Mouse (Mus musculus) ES-E14 (cell line): Measurements from ENCODE around the gene Nxn. TPM values are rescaled to one million over a fixed set of nuclear protein-coding genes. Genes with fewer than 3 reads are reported as not detected.

Experiments
- DNase-seq: peaks from one replicate; pipeline ENCODE4 v3.0.0-alpha.2; 2013; ENCODE audit warnings: low read depth, low spot score
- H3K27ac ChIP-seq: 2 replicates; pipeline ENCODE4 v1.5.1; 2012; ENCODE audit warnings: low read depth, mild to moderate bottlenecking, low read length, moderate library complexity, mixed read lengths; ENCODE audit not compliant: poor library complexity, insufficient read depth, severe bottlenecking
- H3K36me3 ChIP-seq: 2 replicates; pipeline ENCODE4 v1.6.1; 2012; ENCODE audit warnings: mild to moderate bottlenecking, low read length, moderate library complexity, mixed read lengths; ENCODE audit not compliant: control insufficient read depth, poor library complexity, insufficient read depth, severe bottlenecking
- H3K4me1 ChIP-seq, 2 experiments: fragments of 150-350 bp in 1 of 2; sonication (generic) in 1 of 2; 2 replicates each; pipeline ENCODE4 v1.6.1; 2012; ENCODE audit warnings: low read length in 2 of 2, mild to moderate bottlenecking in 1 of 2, mixed read lengths in 1 of 2; ENCODE audit not compliant: control insufficient read depth in 2 of 2, insufficient read depth in 2 of 2, poor library complexity in 1 of 2
- H3K4me3 ChIP-seq, 2 experiments: fragments of 150-350 bp in 1 of 2; sonication (generic) in 1 of 2; 2 replicates each; pipeline ENCODE4 v1.5.1; 2012; ENCODE audit warnings: low read length in 2 of 2, low read depth in 1 of 2, mild to moderate bottlenecking in 1 of 2, mixed read lengths in 1 of 2; ENCODE audit not compliant: insufficient read depth in 1 of 2, poor library complexity in 1 of 2, severe bottlenecking in 1 of 2
- H3K9ac ChIP-seq: 2 replicates; pipeline ENCODE4 v1.6.1; 2012; ENCODE audit warnings: low read depth, mild to moderate bottlenecking, low read length, mixed read lengths; ENCODE audit not compliant: poor library complexity, insufficient read depth, severe bottlenecking
- H3K9me3 ChIP-seq: fragments of 150-350 bp; sonication (generic); 2 replicates; pipeline ENCODE4 v1.6.1; 2012; ENCODE audit warnings: low read depth, mild to moderate bottlenecking, low read length; ENCODE audit not compliant: control insufficient read depth, insufficient read depth
- CHD2 ChIP-seq: IDR thresholded peaks from 2 replicates; pipeline ENCODE4 v1.6.1; 2014; ENCODE audit warnings: mild to moderate bottlenecking, low read depth, low read length, inconsistent platforms
- HCFC1 ChIP-seq: IDR thresholded peaks from 2 replicates; pipeline ENCODE4 v1.6.1; 2012; ENCODE audit warnings: low read length, inconsistent platforms, borderline replicate concordance; ENCODE audit not compliant: insufficient read depth
- MAFK ChIP-seq: IDR thresholded peaks from 2 replicates; pipeline ENCODE4 v1.6.1; 2014; ENCODE audit warnings: mild to moderate bottlenecking, low read depth, low read length, inconsistent platforms; ENCODE audit not compliant: insufficient read depth
- ZC3H11A ChIP-seq: IDR thresholded peaks from 2 replicates; pipeline ENCODE4 v1.6.1; 2012; ENCODE audit warnings: low read depth, mild to moderate bottlenecking, inconsistent platforms, low read length, borderline replicate concordance
- ZNF384 ChIP-seq: IDR thresholded peaks from 2 replicates; pipeline ENCODE4 v1.6.1; 2012; ENCODE audit warnings: low read depth, low read length, inconsistent platforms
- in situ Hi-C, 2 experiments: fragments of 600-800 bp; cut with MboI; formaldehyde crosslinking; loops; one replicate each; pipeline ENCODE4 v1.15.1; 2025; ENCODE audit warnings: low sequenced_read_pairs in 2 of 2, inconsistent platforms in 1 of 2; ENCODE audit not compliant: unreplicated experiment in 2 of 2
- total RNA-seq: library from RNA; depleted of rRNA; stranded (reverse); fragments of 300-350 nt; gene quantifications from 2 replicates; pipeline ENCODE4 v1.2.3, GENCODE M21; 2012

The Nxn gene
- total RNA-seq, 1 experiment: 48.0 TPM

- no peak for DNase-seq
These were observed 45.9 kb downstream of the Nxn start for GRCm38 (mm10) chr11:76352861-76353558.

GRCm38 (mm10) chr11:76351624-76352011 is 47.3 kb downstream of the Nxn start:
- Histone ChIP-seq H3K4me1 (peaks cover 28 to 48% of the 10 kb centered on the region in 2 experiments), H3K36me3 (no peaks in the 10 kb centered on the region), H3K4me3 (no peak overlapping the region; a peak in 1 of 4 replicates), H3K9me3 (no peaks in the 10 kb centered on the region), H3K27ac (peak overlapping the region; percentile 57; the same call in 1 of the 2 replicates), H3K9ac (no peak overlapping the region; the same call in 1 of the 2 replicates)
- no peak for DNase-seq
- in situ Hi-C loops: no loop called here
- no peak for TF ChIP-seq MAFK
- TF ChIP-seq CHD2: no peak
- TF ChIP-seq ZC3H11A: no peak
- no peak for TF ChIP-seq ZNF384
- TF ChIP-seq HCFC1: no peak

More at GRCm38 (mm10) chr11:76352861-76353558, 45.9 kb downstream of the Nxn start:
- Histone ChIP-seq H3K9me3 (no peaks in the 10 kb centered on the region), H3K4me3 (no peak overlapping the region), H3K36me3 (no peaks in the 10 kb centered on the region), H3K9ac (peak overlapping the region; percentile 7; the same call in 1 of the 2 replicates), H3K27ac (peak overlapping the region; percentile 20; the same call in 1 of the 2 replicates), H3K4me1 (peaks cover 33 to 54% of the 10 kb centered on the region in 2 experiments)
- TF ChIP-seq ZNF384: no peak
- no peak for TF ChIP-seq MAFK
- TF ChIP-seq CHD2: no peak
- no peak for TF ChIP-seq ZC3H11A
- TF ChIP-seq HCFC1: no peak
- in situ Hi-C loops: no loop called here

- no peaks in the 10 kb centered on the region for H3K9me3 ChIP-seq
- TF ChIP-seq ZC3H11A (no peak), ZNF384 (peak; percentile 64; the same call in 1 of the 2 replicates), HCFC1 (no peak), CHD2 (no peak), MAFK (peak; percentile 27; the same call in 1 of the 2 replicates)
- no peak overlapping the region for H3K4me3 ChIP-seq
- peak overlapping the region; percentile 54; the same call in 1 of the 2 replicates for H3K27ac ChIP-seq
- H3K4me1 ChIP-seq: peaks cover 27 to 48% of the 10 kb centered on the region in 2 experiments
- in situ Hi-C loops: no loop called here
- DNase-seq: peak; percentile 89
- H3K9ac ChIP-seq: no peak overlapping the region; the same call in 1 of the 2 replicates
- no peaks in the 10 kb centered on the region for H3K36me3 ChIP-seq
These were observed 47.9 kb downstream of the Nxn start for GRCm38 (mm10) chr11:76350931-76351623.

- Histone ChIP-seq H3K9me3 (no peaks in the 10 kb centered on the region), H3K27ac (no peak overlapping the region; the same call in 1 of the 2 replicates), H3K4me1 (peaks cover 27 to 42% of the 10 kb centered on the region in 2 experiments), H3K9ac (no peak overlapping the region), H3K4me3 (no peak overlapping the region), H3K36me3 (no peaks in the 10 kb centered on the region)
- TF ChIP-seq HCFC1 (no peak), ZNF384 (no peak), ZC3H11A (no peak), MAFK (no peak), CHD2 (no peak)
- DNase-seq: no peak
- in situ Hi-C loops: no loop called here
These were observed 49.1 kb downstream of the Nxn start for GRCm38 (mm10) chr11:76349833-76350232.
